Mouse (Mus musculus): ENCODE measurements around the gene Ggta1.

DNA sequence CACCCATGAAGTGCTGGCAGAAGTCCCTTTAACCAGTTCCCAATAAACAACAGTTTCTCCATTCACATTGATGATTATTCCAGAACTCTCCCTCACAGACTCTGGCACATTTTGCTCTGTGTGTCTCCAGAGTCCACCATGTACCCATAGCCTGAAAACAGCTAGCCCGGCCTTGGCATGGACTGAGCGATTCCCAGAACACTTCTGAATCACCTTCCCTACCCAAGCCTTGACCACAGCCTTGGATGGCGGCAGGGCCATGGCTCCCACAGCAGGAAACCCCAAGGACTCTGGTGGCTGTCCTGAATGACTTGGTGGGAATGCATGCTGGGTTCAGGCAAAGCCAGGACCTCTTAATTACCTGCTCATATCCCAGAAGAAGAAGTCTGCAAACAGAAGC is 22.6 kb downstream of the Ggta1 start:
- TF ChIP-seq POLR2A (IDR thresholded peaks at IDR 0.05; ENCODE audit: low read depth, low read length) = no peak
- TF ChIP-seq CTCF (IDR thresholded peaks at IDR 0.05; ENCODE audit: extremely low read depth, insufficient read length, insufficient replicate concordance, low read depth, low read length) = no peak

Data from small intestine, adult 2 months (tissue).